Mouse (Mus musculus) spleen, adult 2 months (tissue): ENCODE results near the gene Tubgcp2.

Experiments used
- CTCF ChIP-seq: fragments of 200-500 bp; IDR thresholded peaks from 2 replicates; pipeline ENCODE4 v1.5.1; 2011; ENCODE audit warnings: mild to moderate bottlenecking, inconsistent platforms; ENCODE audit not compliant: insufficient read depth, insufficient read length, insufficient replicate concordance; ENCODE audit errors: extremely low read depth
- POLR2A ChIP-seq: fragments of 200-500 bp; IDR thresholded peaks from 2 replicates; pipeline ENCODE4 v1.6.1; 2011; ENCODE audit warnings: low read depth, low read length, inconsistent platforms

DNA sequence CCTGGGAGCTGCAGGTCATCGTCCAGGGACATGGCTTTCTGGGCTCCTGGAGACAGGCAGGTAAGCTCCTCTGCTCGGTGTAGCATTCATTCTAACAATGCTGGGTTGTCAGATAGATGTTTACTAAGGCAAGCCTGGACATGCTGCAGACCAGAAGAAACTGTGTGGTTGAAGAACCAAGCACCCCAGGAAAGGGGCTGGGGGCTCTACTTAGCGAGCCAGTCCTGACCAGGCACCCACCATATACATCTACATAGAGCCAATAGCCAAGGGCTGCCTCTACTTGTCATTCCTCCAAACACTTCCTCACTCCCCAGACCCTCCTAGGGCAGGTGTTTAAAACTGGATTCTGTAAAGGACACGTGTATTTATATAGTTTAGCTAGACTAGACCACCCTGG is 42.3 kb downstream of the Tubgcp2 start:
- no peak for TF ChIP-seq POLR2A
- TF ChIP-seq CTCF = no peak
